Mouse (Mus musculus) MEL (cell line): ENCODE results near the gene Abhd2. TPM values are rescaled to one million over a fixed set of nuclear protein-coding genes. Genes with fewer than 3 reads are reported as not detected.

ENCODE experiments used
- DNase-seq: peaks from one replicate; pipeline ENCODE4 v3.0.0; 2011; ENCODE audit warnings: low read depth, low spot score
- H3K27ac ChIP-seq: 2 replicates; pipeline ENCODE4 v1.5.1; 2012; ENCODE audit warnings: low read depth, mild to moderate bottlenecking, control low read depth, low read length, moderate library complexity; ENCODE audit not compliant: control insufficient read depth
- H3K27me3 ChIP-seq, 2 experiments: fragments of 150-350 bp in 1 of 2; sonication (generic) in 1 of 2; 2 replicates each; pipeline ENCODE4 v1.6.1; 2012; ENCODE audit warnings: low read length in 2 of 2, mild to moderate bottlenecking in 2 of 2, improper control_type of control experiment in 1 of 2, moderate library complexity in 1 of 2; ENCODE audit not compliant: insufficient read depth in 2 of 2, control insufficient read depth in 1 of 2
- H3K36me3 ChIP-seq, 2 experiments: 2 replicates each; pipeline ENCODE4 v1.6.1; 2012 to 2014; ENCODE audit warnings: low read length in 2 of 2, improper control_type of control experiment in 1 of 2, inconsistent platforms in 1 of 2, mild to moderate bottlenecking in 1 of 2; ENCODE audit not compliant: insufficient read depth in 2 of 2, control insufficient read depth in 1 of 2
- H3K4me1 ChIP-seq, 2 experiments: fragments of 150-350 bp in 1 of 2; sonication (generic) in 1 of 2; 2 replicates each; pipeline ENCODE4 v1.6.1; 2012; ENCODE audit warnings: low read length in 2 of 2, improper control_type of control experiment in 1 of 2, mild to moderate bottlenecking in 1 of 2; ENCODE audit not compliant: insufficient read depth in 2 of 2, control insufficient read depth in 1 of 2
- H3K4me3 ChIP-seq, 2 experiments: fragments of 150-350 bp in 1 of 2; sonication (generic) in 1 of 2; 2 replicates each; pipeline ENCODE4 v1.5.1; 2012; ENCODE audit warnings: low read depth in 2 of 2, low read length in 2 of 2, mild to moderate bottlenecking in 2 of 2, moderate library complexity in 2 of 2, control low read depth in 1 of 2, improper control_type of control experiment in 1 of 2; ENCODE audit not compliant: control insufficient read depth in 1 of 2, insufficient read depth in 1 of 2
- H3K79me2 ChIP-seq: 2 replicates; pipeline ENCODE4 v1.6.1; 2012; ENCODE audit warnings: mild to moderate bottlenecking, low read length, moderate library complexity; ENCODE audit not compliant: control insufficient read depth, poor library complexity, insufficient read depth
- H3K9ac ChIP-seq: 2 replicates; pipeline ENCODE4 v1.6.1; 2012; ENCODE audit warnings: low read depth, mild to moderate bottlenecking, control low read depth, low read length, moderate library complexity; ENCODE audit not compliant: control insufficient read depth, poor library complexity, severe bottlenecking
- H3K9me3 ChIP-seq: fragments of 150-350 bp; sonication (generic); replicated peaks from 2 replicates; pipeline ENCODE4 v1.6.1; 2012; ENCODE audit warnings: mild to moderate bottlenecking, low read length, improper control_type of control experiment, moderate library complexity; ENCODE audit not compliant: insufficient read depth
- CTCF ChIP-seq, 3 experiments: IDR thresholded peaks in 2 of 3; conservative IDR thresholded peaks in 1 of 3; 2 replicates each; pipeline ENCODE4 v1.5.1; 2011 to 2012; ENCODE audit warnings: low read length in 3 of 3, low read depth in 2 of 3, mild to moderate bottlenecking in 2 of 3, improper control_type of control experiment in 1 of 3, inconsistent platforms in 1 of 3, mixed read lengths in 1 of 3, moderate library complexity in 1 of 3; ENCODE audit not compliant: control insufficient read depth in 1 of 3, insufficient read depth in 1 of 3, poor library complexity in 1 of 3, severe bottlenecking in 1 of 3
- ELF1 ChIP-seq: IDR thresholded peaks from 2 replicates; pipeline ENCODE4 v1.6.1; 2014; ENCODE audit warnings: low read depth, mild to moderate bottlenecking, inconsistent platforms, low read length, improper control_type of control experiment, moderate library complexity
- ETS1 ChIP-seq: IDR thresholded peaks from 2 replicates; pipeline ENCODE4 v1.6.1; 2012; ENCODE audit warnings: low read depth, mild to moderate bottlenecking, inconsistent platforms, low read length, improper control_type of control experiment, moderate library complexity
- KAT2A ChIP-seq: conservative IDR thresholded peaks from 2 replicates; pipeline ENCODE4 v1.6.1; 2012; ENCODE audit warnings: low read depth, low read length, improper control_type of control experiment, inconsistent platforms
- MAX ChIP-seq: IDR thresholded peaks from 2 replicates; pipeline ENCODE4 v1.6.1; 2011; ENCODE audit warnings: low read length, improper control_type of control experiment
- MAZ ChIP-seq: IDR thresholded peaks from 2 replicates; pipeline ENCODE4 v1.6.1; 2012; ENCODE audit warnings: low read depth, mild to moderate bottlenecking, inconsistent platforms, low read length, improper control_type of control experiment
- MXI1 ChIP-seq: IDR thresholded peaks from 2 replicates; pipeline ENCODE4 v1.6.1; 2011; ENCODE audit warnings: mild to moderate bottlenecking, low read depth, low read length, improper control_type of control experiment
- NELFE ChIP-seq: IDR thresholded peaks from 2 replicates; pipeline ENCODE4 v1.6.1; 2011; ENCODE audit warnings: low read depth, low read length, improper control_type of control experiment
- POLR2AphosphoS2 ChIP-seq: IDR thresholded peaks from 2 replicates; pipeline ENCODE4 v1.6.1; 2011; ENCODE audit warnings: low read length, improper control_type of control experiment
- RCOR1 ChIP-seq: IDR thresholded peaks from 2 replicates; pipeline ENCODE4 v1.6.1; 2012; ENCODE audit warnings: low read depth, mild to moderate bottlenecking, inconsistent platforms, low read length, improper control_type of control experiment
- SIN3A ChIP-seq: IDR thresholded peaks from 2 replicates; pipeline ENCODE4 v1.6.1; 2012; ENCODE audit warnings: low read length, improper control_type of control experiment, inconsistent platforms
- TCF12 ChIP-seq: IDR thresholded peaks from 2 replicates; pipeline ENCODE4 v1.6.1; 2014; ENCODE audit warnings: low read depth, mild to moderate bottlenecking, inconsistent platforms, low read length, improper control_type of control experiment, moderate library complexity
- UBTF ChIP-seq: IDR thresholded peaks from 2 replicates; pipeline ENCODE4 v1.6.1; 2012; ENCODE audit warnings: low read depth, mild to moderate bottlenecking, inconsistent platforms, low read length, improper control_type of control experiment, moderate library complexity, borderline replicate concordance; ENCODE audit not compliant: insufficient read depth
- USF1 ChIP-seq: IDR thresholded peaks from 2 replicates; pipeline ENCODE4 v1.6.1; 2014; ENCODE audit warnings: low read depth, mild to moderate bottlenecking, inconsistent platforms, low read length, improper control_type of control experiment, moderate library complexity
- USF2 ChIP-seq, 2 experiments: IDR thresholded peaks; 2 replicates each; pipeline ENCODE4 v1.6.1; 2011 to 2012; ENCODE audit warnings: improper control_type of control experiment in 2 of 2, low read length in 2 of 2, borderline replicate concordance in 1 of 2, inconsistent platforms in 1 of 2, low read depth in 1 of 2, mild to moderate bottlenecking in 1 of 2; ENCODE audit not compliant: insufficient read depth in 1 of 2
- polyA plus RNA-seq, 2 experiments: library from polyadenylated mRNA; stranded (reverse) in 1 of 2; unstranded in 1 of 2; fragments of >175 nt in 1 of 2; fragments of >200 nt in 1 of 2; gene quantifications; 2 replicates each; pipeline versions ENCODE4 v1.2.1 to v1.2.4; 2012; ENCODE audit warnings: low replicate concordance in 2 of 2, low read depth in 1 of 2; ENCODE audit not compliant: insufficient read length in 2 of 2, insufficient read depth in 1 of 2, missing spikeins in 1 of 2
- total RNA-seq: library from RNA; depleted of rRNA; stranded (reverse); fragments of 300-350 nt; gene quantifications from 2 replicates; pipeline ENCODE4 v1.2.3, GENCODE M21; 2012

Abhd2 gene
- total and polyA plus RNA-seq, 3 experiments = 13.6 to 32.0 TPM; not detected in 1

- Histone ChIP-seq H3K79me2 (no peaks in the 10 kb centered on the region), H3K9ac (no peak overlapping the region), H3K27ac (no peak overlapping the region), H3K9me3 (no peaks in the 10 kb centered on the region), H3K36me3 (no peaks in the 10 kb centered on the region), H3K27me3 (peaks cover 0 to 2% of the 10 kb centered on the region in 2 experiments; a peak in 2 of 4 replicates), H3K4me3 (no peak overlapping the region), H3K4me1 (peaks cover 0 to 3% of the 10 kb centered on the region in 2 experiments; a peak in 2 of 4 replicates)
- no peak for DNase-seq
- TF ChIP-seq MAX = no peak
- TF ChIP-seq ELF1 = no peak
- TF ChIP-seq USF1 = no peak
- no peak for TF ChIP-seq MAZ
- no peak for TF ChIP-seq USF2 (IDR thresholded peaks at IDR 0.05; ENCODE audit: borderline replicate concordance in 1 of 2, insufficient read depth in 1 of 2, low read depth in 1 of 2, low read length in 2 of 2)
- no peak for TF ChIP-seq RCOR1
- TF ChIP-seq SIN3A = no peak
- TF ChIP-seq NELFE = no peak
- TF ChIP-seq CTCF (IDR thresholded peaks at IDR 0.05 in 2 of 3, conservative IDR thresholded peaks at IDR 0.05 in 1 of 3; ENCODE audit: control insufficient read depth in 1 of 3, insufficient read depth in 1 of 3, low read depth in 2 of 3, low read length in 3 of 3, poor library complexity in 1 of 3, severe bottlenecking in 1 of 3) = no peak
- no peak for TF ChIP-seq UBTF
These were observed 16.3 kb upstream of the Abhd2 start for GRCm38 (mm10) chr7:79256716-79257115.

DNA sequence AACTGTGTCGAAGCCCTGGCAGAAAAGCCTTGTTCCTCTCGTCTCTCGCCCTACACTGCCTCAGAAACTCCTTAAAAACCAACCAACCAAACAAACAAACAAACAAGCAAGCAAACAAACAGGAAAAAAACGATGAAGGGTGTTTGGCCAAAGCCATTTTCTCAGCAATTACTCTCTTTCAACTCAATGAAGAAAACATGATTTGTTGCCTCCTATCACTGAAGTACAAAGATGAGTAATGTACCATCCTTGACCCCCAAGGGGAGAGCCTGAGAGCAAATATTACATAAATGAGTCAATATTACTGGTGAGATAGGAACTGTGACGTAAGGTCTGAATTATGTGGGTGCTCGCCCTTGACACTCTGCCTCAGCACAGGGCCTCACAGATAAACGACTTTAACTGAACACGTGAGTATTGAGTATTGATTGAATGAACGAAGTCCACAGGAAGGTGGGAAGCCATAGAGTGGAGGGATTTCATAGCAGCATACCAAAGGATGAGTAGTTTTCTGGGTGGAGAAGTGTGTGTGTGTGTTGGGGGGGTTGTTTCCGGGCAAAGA lies 13.9 kb upstream of the Abhd2 start:
- no peak overlapping the region for H3K4me3 ChIP-seq
- no peak overlapping the region for H3K27ac ChIP-seq
- peaks cover 0 to 3% of the 10 kb centered on the region in 2 experiments; a peak in 2 of 4 replicates for H3K4me1 ChIP-seq
- H3K9me3 ChIP-seq = no peaks in the 10 kb centered on the region
- 0 out of 4 replicates have a peak, but pooled peaks cover 0 to 1% of the 10 kb centered on the region in 2 experiments for H3K27me3 ChIP-seq
- TF ChIP-seq KAT2A (no peak), POLR2AphosphoS2 (no peak), ETS1 (no peak), TCF12 (no peak), USF2 (IDR thresholded peaks at IDR 0.05; ENCODE audit: borderline replicate concordance in 1 of 2, insufficient read depth in 1 of 2, low read depth in 1 of 2, low read length in 2 of 2) (no peak), ELF1 (no peak), UBTF (no peak), MXI1 (no peak)
- H3K79me2 ChIP-seq = no peaks in the 10 kb centered on the region
- no peaks in the 10 kb centered on the region for H3K36me3 ChIP-seq
- H3K9ac ChIP-seq = no peak overlapping the region
- no peak for DNase-seq
